Comparison of ENCODE assay signal across 29 mouse cellular contexts in genomic region chr7:44914396-44914795, GRCm38 (mm10). TPM values are rescaled to one million over a fixed set of nuclear protein-coding genes. Genes with fewer than 3 reads are reported as not detected.
A peak's percentile ranks its signal among the peaks of the same experiment; 100 is the strongest.
DNase-seq lines count a peak whose midpoint lies in the region; ATAC-seq and TF ChIP-seq lines count a peak whose summit lies in the region.
"Had no signal": no experiment of that assay in that cellular context is flagged by ENCODE, and none has a peak within 500 bp of the region (broad histone marks: within the 10 kb centered on the region; RNA-seq: fewer than 3 reads in every experiment).

No protein-coding gene starts in this region.

- H3K9me3 ChIP-seq in heart, embryonic 12.5 days (replicated peaks), result no peaks in the 10 kb centered on the region
- no peaks in the 10 kb centered on the region for H3K9me3 ChIP-seq in heart, embryonic 15.5 days (replicated peaks)
- H3K9me3 ChIP-seq: embryonic facial prominence, embryonic 12.5 days; embryonic facial prominence, embryonic 15.5 days; G1E; hindbrain, embryonic 10.5 days; hindbrain, embryonic 13.5 days; intestine, embryonic 15.5 days had no signal

- H3K4me2 ChIP-seq in heart, embryonic 12.5 days, result no peak overlapping the region
- H3K4me2 ChIP-seq in heart, embryonic 15.5 days, result no peak overlapping the region
- H3K4me2 ChIP-seq: embryonic facial prominence, embryonic 12.5 days; embryonic facial prominence, embryonic 15.5 days; hindbrain, embryonic 13.5 days; intestine, embryonic 15.5 days had no signal

- H3K36me3 ChIP-seq in heart, embryonic 12.5 days, result peaks cover 71% of the 10 kb centered on the region
- H3K36me3 ChIP-seq in heart, embryonic 15.5 days, result peaks cover 30% of the 10 kb centered on the region; the same call in 1 of the 2 replicates

- H3K4me1 ChIP-seq in heart, embryonic 12.5 days (replicated peaks), result peaks cover 40% of the 10 kb centered on the region
- H3K4me1 ChIP-seq in heart, embryonic 15.5 days (replicated peaks), result peaks cover 16% of the 10 kb centered on the region
- H3K4me1 ChIP-seq: embryonic facial prominence, embryonic 12.5 days; hindbrain, embryonic 10.5 days had no signal

- no peak for DNase-seq in gastrocnemius, adult 2 months
- no peak for DNase-seq in gastrocnemius, postnatal 4 days (ENCODE audit: low spot score in 2 of 2)
- no peak for DNase-seq in heart, adult 9 months (ENCODE audit: low spot score in 2 of 2)
- no peak for DNase-seq in heart, postnatal 36 days
- no peak for DNase-seq in embryo, embryonic 9.5 days (ENCODE audit: extremely low spot score)
- DNase-seq: adrenal gland, postnatal 10 days; adrenal gland, postnatal 36 days; B cell, adult 2 months; cerebellum, adult 18-20 months; cerebellum, adult 9-10 months; cerebellum, postnatal 14 days; gastrocnemius, postnatal 14 days; kidney, adult 11 months; kidney, adult 8-10 months had no signal

- intact Hi-C loops in gastrocnemius, adult 2 months (cut with DNase I), result no loop called here
- intact Hi-C loops in heart, postnatal 36 days (cut with DNase I), result no loop called here

- H3K9ac ChIP-seq in heart, embryonic 12.5 days, result no peak overlapping the region
- no peak overlapping the region for H3K9ac ChIP-seq in heart, embryonic 15.5 days
- H3K9ac ChIP-seq: embryonic facial prominence, embryonic 12.5 days; embryonic facial prominence, embryonic 15.5 days; hindbrain, embryonic 13.5 days; intestine, embryonic 15.5 days had no signal

- no peak overlapping the region for H3K4me3 ChIP-seq in gastrocnemius, adult 2 months
- no peak overlapping the region for H3K4me3 ChIP-seq in heart, embryonic 12.5 days
- H3K4me3 ChIP-seq in heart, embryonic 15.5 days, result no peak overlapping the region
- H3K4me3 ChIP-seq: embryonic facial prominence, embryonic 12.5 days; embryonic facial prominence, embryonic 15.5 days; hindbrain, embryonic 10.5 days; hindbrain, embryonic 13.5 days; intestine, embryonic 15.5 days had no signal

- TF ChIP-seq CTCF in gastrocnemius, adult 2 months (IDR thresholded peaks at IDR 0.05), result no peak

- 72% methylated on average over 2 of the region's 2 CpGs for WGBS in heart, embryonic 12.5 days
- WGBS in heart, embryonic 15.5 days, result 73% methylated on average over 2 of the region's 2 CpGs

- H3K27me3 ChIP-seq in heart, embryonic 12.5 days (replicated peaks), result no peaks in the 10 kb centered on the region
- no peaks in the 10 kb centered on the region for H3K27me3 ChIP-seq in heart, embryonic 15.5 days
- H3K27me3 ChIP-seq: CH12.LX; embryonic facial prominence, embryonic 12.5 days; embryonic facial prominence, embryonic 15.5 days; hindbrain, embryonic 13.5 days; intestine, embryonic 15.5 days; Patski had no signal

- no peak for ATAC-seq in heart, embryonic 12.5 days (ENCODE audit: insufficient number of reproducible peaks, low FRiP score)
- ATAC-seq in heart, embryonic 15.5 days (replicated peaks; ENCODE audit: insufficient number of reproducible peaks, insufficient read depth, low FRiP score, low read depth), result no peak
- ATAC-seq: forebrain, embryonic 16.5 days; hindbrain, embryonic 16.5 days; intestine, embryonic 15.5 days; Patski had no signal

- peak overlapping the region; percentile 81 for H3K27ac ChIP-seq in gastrocnemius, adult 2 months
- H3K27ac ChIP-seq in heart, embryonic 12.5 days (ENCODE audit: poor library complexity, severe bottlenecking), result 0 out of 2 replicates have a peak overlapping the region, but pooled peaks have one; percentile 32
- H3K27ac ChIP-seq in heart, embryonic 15.5 days, result peak overlapping the region; percentile 43; the same call in 1 of the 2 replicates
- H3K27ac ChIP-seq: embryonic facial prominence, embryonic 12.5 days; embryonic facial prominence, embryonic 15.5 days; hindbrain, embryonic 10.5 days; hindbrain, embryonic 13.5 days; intestine, embryonic 15.5 days had no signal

RNA-seq across cellular contexts. Expression of gene Ap2a1, which starts 14.9 kb away (rescaled TPM):
- 10 to 100 TPM; 59.1 to 62.6 TPM for total RNA-seq in gastrocnemius, adult 2 months (2021)
- 10 to 100 TPM; 84.8 to 88.9 TPM for total RNA-seq in gastrocnemius, postnatal 4 days (2021)
- 74.5 and 77.2 TPM in 2 replicates for polyA plus RNA-seq in heart, embryonic 12.5 days (2016; fragmentation: Nextera tagmentation; extraction: Ambion mirVana)
- polyA plus RNA-seq in heart, embryonic 15.5 days (2015; fragmentation: Nextera tagmentation; extraction: Ambion mirVana), result 51.9 and 57.4 TPM in 2 replicates
- 10 to 100 TPM; 69.8 to 72.0 TPM for total RNA-seq in heart, postnatal 36 days (2021)

RNA-seq across cellular contexts. Expression of gene Fuz, which starts 18.5 kb away (rescaled TPM):
- total RNA-seq in gastrocnemius, adult 2 months (2021), result 10 to 100 TPM; 16.4 to 18.6 TPM
- total RNA-seq in gastrocnemius, postnatal 4 days (2021), result 10 to 100 TPM; 16.1 to 18.4 TPM
- polyA plus RNA-seq in heart, embryonic 12.5 days (2016; fragmentation: Nextera tagmentation; extraction: Ambion mirVana), result 12.0 and 12.6 TPM in 2 replicates
- 11.9 and 16.3 TPM in 2 replicates for polyA plus RNA-seq in heart, embryonic 15.5 days (2015; fragmentation: Nextera tagmentation; extraction: Ambion mirVana)
- total RNA-seq in heart, postnatal 36 days (2021), result 10 to 100 TPM; 16.9 to 17.5 TPM

RNA-seq across cellular contexts. Expression of gene Med25, which starts 21.9 kb away (rescaled TPM):
- total RNA-seq in gastrocnemius, adult 2 months (2021), result 10 to 100 TPM; 53.1 to 68.5 TPM
- total RNA-seq in gastrocnemius, postnatal 4 days (2021), result 10 to 100 TPM; 63.8 to 67.6 TPM
- polyA plus RNA-seq in heart, embryonic 12.5 days (2016; fragmentation: Nextera tagmentation; extraction: Ambion mirVana), result 76.8 and 81.2 TPM in 2 replicates
- polyA plus RNA-seq in heart, embryonic 15.5 days (2015; fragmentation: Nextera tagmentation; extraction: Ambion mirVana), result 72.9 and 93.9 TPM in 2 replicates
- 10 to 100 TPM; 76.9 to 81.1 TPM for total RNA-seq in heart, postnatal 36 days (2021)

RNA-seq across cellular contexts. Expression of gene Tsks, which starts 28.6 kb away (rescaled TPM):
- total RNA-seq in gastrocnemius, adult 2 months (2021), result not detected
- not detected for total RNA-seq in gastrocnemius, postnatal 4 days (2021)
- 0.19 TPM in 1 of 2 replicates, not detected in the other for polyA plus RNA-seq in heart, embryonic 12.5 days (2016; fragmentation: Nextera tagmentation; extraction: Ambion mirVana)
- 0.13 and 0.27 TPM in 2 replicates for polyA plus RNA-seq in heart, embryonic 15.5 days (2015; fragmentation: Nextera tagmentation; extraction: Ambion mirVana)
- total RNA-seq in heart, postnatal 36 days (2021), result not detected
- total RNA-seq: adrenal gland, adult 18-20 months; adrenal gland, postnatal 10 days; adrenal gland, postnatal 36 days; CH12.LX; G1E; gastrocnemius, adult 18-20 months; gastrocnemius, postnatal 14 days; heart, postnatal 25 days had no signal
- polyA plus RNA-seq: hindbrain, embryonic 16.5 days had no signal

RNA-seq across cellular contexts. Expression of gene Ptov1, which starts 44.8 kb away (rescaled TPM):
- 100 to 1,000 TPM; 126 to 137 TPM for total RNA-seq in gastrocnemius, adult 2 months (2021)
- total RNA-seq in gastrocnemius, postnatal 4 days (2021), result 100 to 1,000 TPM; 332 to 346 TPM
- polyA plus RNA-seq in heart, embryonic 12.5 days (2016; fragmentation: Nextera tagmentation; extraction: Ambion mirVana), result 308 and 321 TPM in 2 replicates
- polyA plus RNA-seq in heart, embryonic 15.5 days (2015; fragmentation: Nextera tagmentation; extraction: Ambion mirVana), result 206 and 273 TPM in 2 replicates
- 100 to 1,000 TPM; 158 to 183 TPM for total RNA-seq in heart, postnatal 36 days (2021)
